Mouse (Mus musculus) small intestine, adult 2 months (tissue): ENCODE data around the gene Hsdl2.

Experiments used
- CTCF ChIP-seq: fragments of 200-500 bp; IDR thresholded peaks from 2 replicates; pipeline ENCODE4 v1.5.1; 2012; ENCODE audit warnings: low read depth, mild to moderate bottlenecking, control low read depth, inconsistent platforms, low read length, moderate library complexity, mixed read lengths; ENCODE audit not compliant: insufficient replicate concordance, insufficient read length; ENCODE audit errors: extremely low read depth
- POLR2A ChIP-seq: fragments of 200-500 bp; IDR thresholded peaks from 2 replicates; pipeline ENCODE4 v1.6.1; 2012; ENCODE audit warnings: low read depth, mild to moderate bottlenecking, control low read depth, inconsistent platforms, low read length, moderate library complexity

- TF ChIP-seq POLR2A = no peak
- no peak for TF ChIP-seq CTCF
These were observed 60.7 kb downstream of the Hsdl2 start for GRCm38 (mm10) chr4:59642039-59642438.
